Mouse (Mus musculus) neural tube, embryonic 10.5 days (tissue): Measurements from ENCODE around the gene Wipf1.
A peak's percentile ranks its signal among the peaks of the same experiment; 100 is the strongest.

Experiments used
- DNase-seq: peaks from one replicate; pipeline ENCODE4 v3.0.0-alpha.2; 2017; ENCODE audit warnings: low spot score; ENCODE audit errors: extremely low spot score

The Wipf1 gene

GRCm38 (mm10) chr2:73545556-73545955 lies 16.0 kb upstream of the Wipf1 start:
- DNase-seq: peak; percentile 57

- DNase-seq: no peak
Observed at GRCm38 (mm10) chr2:73540450-73541162, 11.1 kb upstream of the Wipf1 start.

DNA sequence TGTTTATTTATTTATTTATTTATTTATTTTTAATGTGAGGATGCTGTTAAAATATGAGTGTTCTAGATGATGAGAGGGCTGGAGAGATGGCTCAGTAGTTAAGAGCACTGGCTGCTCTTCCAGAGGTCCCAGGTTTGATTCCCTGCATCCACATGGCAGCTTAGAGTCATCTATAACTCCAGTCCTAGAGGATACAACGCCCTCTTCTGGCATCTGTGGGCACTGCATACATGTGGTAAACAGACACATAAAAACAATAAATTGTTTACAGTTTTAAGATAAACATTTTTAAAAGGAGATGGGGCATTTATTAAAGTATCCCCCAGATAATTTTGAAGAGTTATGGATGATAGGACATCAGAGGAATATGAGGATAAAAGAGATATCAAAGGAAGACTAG lies 10.2 kb upstream of the Wipf1 start:
- no peak for DNase-seq

GRCm38 (mm10) chr2:73539141-73539540 lies 9.6 kb upstream of the Wipf1 start:
- DNase-seq: no peak

DNA sequence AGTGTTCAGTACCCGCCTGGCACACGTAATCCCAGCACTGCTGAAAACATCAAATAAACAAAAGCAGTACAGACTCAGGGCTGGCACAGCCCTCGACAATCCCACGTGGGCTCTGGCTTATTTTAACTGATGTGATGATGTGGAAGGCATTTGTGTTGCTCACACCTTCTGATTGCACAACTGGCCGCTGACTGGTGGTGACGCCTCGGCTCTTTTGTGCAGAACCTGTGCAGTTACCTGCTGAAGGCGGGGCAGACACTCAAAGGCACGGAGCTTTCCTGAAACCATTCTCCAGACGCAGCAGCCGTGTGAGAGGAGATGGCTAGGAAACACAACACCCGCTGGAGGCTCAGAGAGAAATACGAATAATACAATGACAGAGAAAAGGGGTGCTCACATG lies 9.1 kb upstream of the Wipf1 start:
- DNase-seq: no peak

- DNase-seq: no peak
Observed at GRCm38 (mm10) chr2:73536091-73536783, 6.7 kb upstream of the Wipf1 start.

DNA sequence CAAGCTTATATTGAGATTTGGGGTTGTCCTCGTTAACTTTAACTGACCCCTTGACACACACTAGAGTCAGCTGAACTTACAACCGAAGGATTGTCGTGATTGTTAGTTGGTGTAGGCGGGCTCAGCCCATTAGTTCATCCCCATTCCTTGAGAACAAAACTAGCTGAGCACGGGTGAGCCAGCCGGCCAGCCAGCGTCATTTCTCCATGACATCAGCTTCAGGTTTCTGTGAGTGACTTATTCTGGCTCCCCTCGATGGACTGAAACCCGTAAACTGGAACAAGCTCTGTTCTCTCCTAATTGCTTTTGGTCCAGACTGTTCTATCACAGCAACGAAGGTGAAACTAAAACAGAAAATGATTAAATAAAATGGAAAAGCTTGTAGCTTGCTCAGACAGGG lies 5.2 kb upstream of the Wipf1 start:
- no peak for DNase-seq

DNA sequence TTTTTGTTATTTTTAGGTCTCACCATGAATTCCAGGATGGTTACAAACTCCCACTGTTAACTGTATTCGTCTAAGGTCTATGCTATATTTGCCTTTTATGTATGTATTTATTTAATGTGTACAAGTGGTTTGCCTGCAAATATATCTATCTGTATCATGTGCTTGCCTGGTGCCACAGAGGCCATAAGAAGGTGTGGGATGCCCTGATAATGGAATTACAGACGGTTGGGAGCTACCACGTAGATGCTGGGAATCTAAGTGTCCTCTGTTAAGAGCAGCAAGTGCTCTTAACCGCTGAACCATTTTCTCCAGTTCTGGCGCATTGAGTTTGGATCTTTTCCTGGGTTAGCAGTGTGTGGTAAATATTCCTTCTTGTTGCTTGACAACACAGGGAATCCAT lies 953 bp upstream of the Wipf1 start:
- DNase-seq: no peak

DNA sequence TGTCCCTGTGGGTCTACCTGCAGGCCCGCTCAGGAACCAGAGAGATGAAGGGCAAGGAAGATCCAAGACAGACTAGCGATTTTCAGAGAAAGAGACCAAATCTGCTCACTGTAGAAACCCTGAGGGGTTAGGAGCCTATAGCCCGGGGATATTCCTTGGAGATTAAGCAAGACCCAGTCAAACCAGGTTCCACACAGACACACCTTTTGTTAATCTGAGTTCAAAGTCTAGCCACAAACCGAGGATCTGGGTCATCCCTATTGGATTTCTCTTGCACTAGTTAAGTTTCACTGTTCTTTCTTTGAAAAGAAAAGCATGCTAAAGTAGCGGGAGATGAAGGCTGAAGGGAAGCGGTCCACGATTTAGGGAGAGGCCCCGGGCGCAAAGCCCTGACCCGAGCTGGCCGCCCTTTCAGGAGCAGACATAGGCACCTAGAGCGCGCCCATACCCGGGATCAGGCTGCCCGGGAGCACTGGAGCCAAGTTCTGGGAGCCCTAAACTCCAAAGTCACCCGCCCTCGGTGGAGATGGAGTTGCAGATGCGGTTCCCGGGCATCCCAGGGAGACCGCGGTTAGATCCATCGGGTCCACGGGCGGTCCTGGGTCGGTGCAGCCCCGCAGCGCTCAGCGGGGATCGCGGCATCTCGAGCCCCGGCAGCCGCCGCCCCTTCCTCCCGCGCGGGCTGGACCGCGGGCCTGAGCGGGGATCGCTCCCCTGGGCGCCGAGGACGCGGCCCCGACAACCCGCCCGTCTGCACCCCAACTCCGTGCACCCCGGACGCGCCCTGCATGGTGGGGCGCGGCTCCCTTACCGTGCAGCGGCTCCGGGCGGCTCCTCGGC lies 798 bp downstream of the Wipf1 start:
- peak; percentile 73 for DNase-seq

GRCm38 (mm10) chr2:73527956-73528355 lies 1.6 kb downstream of the Wipf1 start:
- DNase-seq: no peak

- no peak for DNase-seq
Observed at GRCm38 (mm10) chr2:73526691-73527090, 2.8 kb downstream of the Wipf1 start.

DNA sequence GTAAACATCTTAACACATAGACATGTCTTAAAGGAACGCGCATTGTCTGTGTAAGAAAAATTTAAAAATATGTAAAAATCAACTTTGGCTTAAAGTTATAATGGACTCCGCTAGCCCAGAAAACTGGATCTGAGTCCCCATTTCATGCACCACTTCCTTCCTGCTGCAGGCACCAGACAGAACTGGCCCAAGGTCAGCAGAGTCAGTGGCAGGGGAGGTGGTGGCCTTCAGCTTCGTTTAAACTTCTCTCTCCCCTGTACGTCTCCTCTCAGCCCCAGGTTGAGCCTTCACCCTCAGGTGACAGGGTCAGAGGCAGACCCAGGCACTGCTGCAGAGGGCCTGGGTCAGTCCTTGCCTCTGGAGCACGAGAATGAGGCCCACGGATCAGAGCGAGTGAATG lies 6.6 kb downstream of the Wipf1 start:
- no peak for DNase-seq

DNA sequence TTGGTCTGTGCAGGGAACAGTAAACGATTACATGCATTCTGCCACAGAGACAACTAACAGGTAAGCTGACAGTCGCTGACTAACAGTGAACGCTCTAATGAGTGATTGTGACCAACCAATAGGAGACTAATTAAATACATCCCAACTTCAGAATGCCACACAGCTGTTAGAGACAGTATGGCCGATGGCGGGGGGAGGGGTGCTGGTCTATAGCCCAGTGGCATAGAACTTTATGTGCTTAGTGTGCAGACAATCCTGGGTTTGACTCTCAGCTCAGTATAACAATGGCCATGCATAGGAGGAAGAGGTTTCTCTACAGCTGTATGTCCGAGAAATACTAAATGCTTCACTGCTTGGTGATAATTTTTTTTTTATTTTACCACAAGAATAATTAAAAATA lies 7.2 kb downstream of the Wipf1 start:
- DNase-seq: no peak

DNA sequence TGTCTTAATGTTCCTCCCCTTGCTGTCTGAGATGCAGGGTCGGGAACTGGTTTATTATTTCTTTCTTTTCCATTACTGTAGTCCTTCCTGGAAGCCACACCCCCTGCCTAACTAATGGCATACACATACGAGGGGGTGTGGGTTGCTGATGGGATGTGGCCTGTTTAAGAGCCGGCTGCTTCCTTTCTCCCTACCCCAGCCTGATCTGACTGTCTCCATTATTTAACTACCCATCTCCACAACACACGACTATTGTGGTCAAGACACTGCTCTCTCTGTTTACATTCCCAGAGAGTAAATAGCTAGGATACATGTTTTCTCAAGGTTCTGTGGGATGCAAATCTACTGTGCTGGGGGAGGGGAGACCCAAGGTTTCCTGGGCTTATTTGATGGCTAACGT lies 7.8 kb downstream of the Wipf1 start:
- DNase-seq: no peak

GRCm38 (mm10) chr2:73518966-73519365 lies 10.6 kb downstream of the Wipf1 start:
- no peak for DNase-seq

DNA sequence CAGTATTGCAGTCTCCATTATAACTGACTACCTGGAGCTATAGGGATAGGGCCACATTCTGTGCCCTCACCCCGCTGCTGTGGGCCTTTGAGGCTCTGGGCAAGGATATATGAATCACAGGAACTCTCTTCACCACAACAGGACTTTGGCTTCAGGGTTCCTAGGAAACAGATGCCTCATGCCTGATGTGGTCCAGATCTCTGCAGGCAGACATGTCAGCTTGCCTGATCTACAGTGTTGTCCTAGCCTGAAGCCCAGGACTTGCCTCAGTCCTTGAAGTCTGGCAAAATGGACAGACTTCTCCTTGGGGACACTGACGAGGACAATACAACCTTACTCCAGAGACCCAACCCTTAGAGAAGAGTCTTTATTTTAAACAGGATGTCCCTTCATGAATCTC lies 11.2 kb downstream of the Wipf1 start:
- DNase-seq: no peak

DNA sequence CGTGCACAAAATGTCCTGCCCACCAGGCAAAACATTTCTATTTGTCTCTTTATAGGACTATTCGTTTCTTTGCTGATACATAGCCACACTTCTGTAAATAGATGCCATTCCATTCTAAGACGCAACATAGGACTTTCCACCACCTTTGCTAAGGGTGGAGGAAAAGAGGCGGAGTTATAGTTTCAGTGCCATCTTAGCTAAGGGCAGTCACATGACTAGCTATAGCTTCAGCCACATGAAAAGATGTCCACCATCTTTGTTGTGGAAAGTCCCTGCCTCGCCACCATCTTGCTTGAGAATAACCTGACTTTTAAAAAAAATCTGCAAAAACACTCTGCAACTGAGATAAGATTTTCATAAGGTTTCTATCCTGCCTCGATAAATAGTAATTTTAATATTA lies 15.4 kb downstream of the Wipf1 start:
- DNase-seq: no peak

DNA sequence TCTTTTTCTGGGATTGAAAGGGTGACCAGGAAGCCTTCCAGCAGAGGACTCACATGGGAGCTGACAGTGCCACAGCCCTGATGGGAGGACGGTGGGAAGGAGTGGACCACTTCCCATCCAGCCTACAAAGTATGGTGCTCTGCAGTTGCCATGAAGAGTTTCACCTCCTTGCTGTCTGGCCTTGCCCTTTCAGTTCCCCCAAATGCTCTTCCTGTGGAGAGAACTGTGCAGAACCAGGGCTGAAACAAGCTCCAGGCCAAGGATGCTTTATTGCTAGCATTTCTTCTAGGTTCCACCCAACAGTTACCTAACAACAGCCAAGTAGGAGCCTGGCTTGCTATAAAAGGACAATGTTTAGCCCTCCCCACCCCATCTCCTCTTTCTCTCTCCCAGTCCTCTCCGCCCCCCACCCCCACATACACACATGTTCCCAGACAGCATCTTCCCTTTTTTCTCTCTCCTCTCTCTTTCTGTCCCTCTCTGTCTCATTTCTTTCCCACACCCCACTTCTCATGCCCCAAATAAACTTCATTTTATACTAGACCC lies 16.3 kb downstream of the Wipf1 start:
- DNase-seq: no peak

GRCm38 (mm10) chr2:73512044-73512443 lies 17.5 kb downstream of the Wipf1 start:
- DNase-seq: no peak

DNA sequence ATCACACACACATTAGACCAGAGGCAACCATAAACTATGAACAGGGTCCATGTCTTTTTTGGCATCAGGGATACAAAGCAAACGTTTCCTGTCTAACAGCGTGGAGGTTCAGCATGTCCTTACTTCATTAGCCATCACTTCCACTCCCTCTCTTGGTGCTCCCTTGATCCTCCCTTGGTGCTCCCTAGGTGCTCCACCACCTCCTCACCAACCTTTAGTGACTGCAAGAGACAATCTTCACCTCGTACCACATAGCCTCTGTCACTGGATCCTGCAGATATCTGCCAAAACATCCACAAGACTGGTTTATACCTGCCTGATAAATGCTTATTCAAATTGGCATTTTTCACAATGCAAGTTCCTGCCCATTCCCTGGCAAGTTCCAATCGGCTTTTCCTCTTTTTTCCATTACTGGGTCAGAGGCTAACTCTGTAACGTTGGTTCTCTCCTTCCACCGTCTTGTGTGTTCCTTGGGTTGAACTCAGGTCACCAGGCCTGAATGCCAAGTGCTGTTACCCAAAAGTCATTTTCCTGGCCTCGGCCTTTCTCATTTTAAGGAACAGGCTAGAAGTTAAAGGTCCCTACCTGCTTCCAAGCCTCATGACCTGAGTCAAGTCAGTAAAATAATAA lies 18.7 kb downstream of the Wipf1 start:
- no peak for DNase-seq

DNA sequence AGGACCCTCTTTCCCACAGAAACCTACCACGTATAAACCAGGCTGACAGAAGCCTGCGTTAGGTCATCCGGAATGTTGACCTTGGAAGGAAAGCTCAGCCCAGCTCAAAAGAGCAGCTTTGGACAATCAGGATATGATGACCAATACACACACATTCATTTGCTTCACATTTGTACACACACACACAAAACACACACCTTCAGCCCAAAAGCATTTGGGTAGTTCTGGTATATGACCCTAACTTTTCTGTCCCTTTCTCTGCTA lies 19.6 kb downstream of the Wipf1 start:
- DNase-seq: no peak
